Mouse (Mus musculus): Measurements from ENCODE around the gene Tra2a. TPM values are rescaled to one million over a fixed set of nuclear protein-coding genes. Genes with fewer than 3 reads are reported as not detected.

Tra2a gene
- total RNA-seq (2012; rRNA removed): 108 and 114 TPM in 2 replicates
- 10 to 100 TPM in 1 of 2 experiments, not detected in 1; 85.2 TPM for polyA plus RNA-seq (2012; ENCODE audit: insufficient read depth in 1 of 2, insufficient read length in 2 of 2, low read depth in 1 of 2, low replicate concordance in 2 of 2, missing spikeins in 1 of 2)

DNA sequence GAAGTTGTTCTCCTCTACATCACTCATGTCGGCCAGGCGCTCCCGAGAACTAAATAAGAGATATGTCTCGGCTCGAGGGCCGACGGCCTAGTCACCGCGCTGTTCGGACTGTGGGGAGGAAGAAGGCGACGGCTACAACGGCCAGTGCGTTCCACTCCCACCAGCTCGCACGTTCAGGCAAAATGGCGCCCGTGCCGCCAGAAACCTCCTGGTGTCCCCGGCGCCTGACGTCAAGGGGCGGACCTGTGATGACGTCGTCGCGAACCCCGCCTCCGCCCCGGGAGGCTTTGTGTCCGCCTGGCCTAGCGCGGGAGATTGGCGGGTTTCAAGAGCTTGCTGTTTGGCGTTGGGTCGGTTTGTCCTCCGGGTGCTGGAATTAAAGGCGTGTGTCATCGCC is at the start of gene Tra2a:
TSS of gene Tra2a (minus strand) at position 187 of the 397 bp plus-strand sequence.
- peaks cover 2 to 34% of the 10 kb centered on the region in 2 experiments; a peak in 3 of 4 replicates for H3K36me3 ChIP-seq (ENCODE audit: control insufficient read depth in 1 of 2, insufficient read depth in 2 of 2, low read length in 2 of 2)
- DNase-seq (ENCODE audit: low read depth, low spot score): peak; percentile 96
- H3K4me1 ChIP-seq (ENCODE audit: control insufficient read depth in 1 of 2, insufficient read depth in 2 of 2, low read length in 2 of 2): peaks cover 15 to 24% of the 10 kb centered on the region in 2 experiments; a peak in 3 of 4 replicates
- H3K79me2 ChIP-seq (ENCODE audit: control insufficient read depth, insufficient read depth, low read length, poor library complexity): peaks cover 44% of the 10 kb centered on the region
- H3K27ac ChIP-seq (ENCODE audit: control insufficient read depth, low read depth, low read length): peak within 1 kb of the TSS; percentile 88
- H3K27me3 ChIP-seq (ENCODE audit: control insufficient read depth in 1 of 2, insufficient read depth in 2 of 2, low read length in 2 of 2): no peaks in the 10 kb centered on the region
- H3K9ac ChIP-seq (ENCODE audit: control insufficient read depth, low read depth, low read length, poor library complexity, severe bottlenecking): peak within 1 kb of the TSS; percentile 96
- no peaks in the 10 kb centered on the region for H3K9me3 ChIP-seq (replicated peaks; ENCODE audit: insufficient read depth, low read length)
- H3K4me3 ChIP-seq (ENCODE audit: control insufficient read depth in 1 of 2, insufficient read depth in 1 of 2, low read depth in 2 of 2, low read length in 2 of 2): peak within 1 kb of the TSS; percentile 93
- TF ChIP-seq USF2 (IDR thresholded peaks at IDR 0.05; ENCODE audit: borderline replicate concordance in 1 of 2, insufficient read depth in 1 of 2, low read depth in 1 of 2, low read length in 2 of 2) (no peak), SMC3 (IDR thresholded peaks at IDR 0.05; ENCODE audit: low read depth, low read length) (no peak), ZMIZ1 (IDR thresholded peaks at IDR 0.05; ENCODE audit: low read depth, low read length) (peak; percentile 88), POLR2AphosphoS5 (IDR thresholded peaks at IDR 0.05; ENCODE audit: borderline replicate concordance, low read depth, low read length) (peak; percentile 91), RAD21 (IDR thresholded peaks at IDR 0.05; ENCODE audit: low read depth, low read length) (no peak), TAL1 (IDR thresholded peaks at IDR 0.05; ENCODE audit: low read length) (no peak), MXI1 (IDR thresholded peaks at IDR 0.05; ENCODE audit: low read depth, low read length) (peak; percentile 84; the same call in 1 of the 2 replicates), ZKSCAN1 (IDR thresholded peaks at IDR 0.05; ENCODE audit: low read depth, low read length) (no peak), CTCF (IDR thresholded peaks at IDR 0.05 in 2 of 3, conservative IDR thresholded peaks at IDR 0.05 in 1 of 3; ENCODE audit: control insufficient read depth in 1 of 3, insufficient read depth in 1 of 3, low read depth in 2 of 3, low read length in 3 of 3, poor library complexity in 1 of 3, severe bottlenecking in 1 of 3) (no peak), USF1 (IDR thresholded peaks at IDR 0.05; ENCODE audit: low read depth, low read length) (no peak), EP300 (IDR thresholded peaks at IDR 0.05; ENCODE audit: low read depth in 1 of 2, low read length in 2 of 2) (peak in 1 of 2 experiments; percentile 22; a peak in 1 of 4 replicates), MEF2A (IDR thresholded peaks at IDR 0.05; ENCODE audit: extremely low read depth, insufficient replicate concordance, low read depth, low read length, poor library complexity, severe bottlenecking) (no peak), ZNF384 (IDR thresholded peaks at IDR 0.05; ENCODE audit: low read depth, low read length) (no peak), GATA1 (IDR thresholded peaks at IDR 0.05; ENCODE audit: low read depth, low read length) (no peak), CHD1 (IDR thresholded peaks at IDR 0.05; ENCODE audit: low read depth, low read length) (no peak), TCF12 (IDR thresholded peaks at IDR 0.05; ENCODE audit: low read depth, low read length) (peak; percentile 79), GABPA (IDR thresholded peaks at IDR 0.05; ENCODE audit: low read depth, low read length) (no peak), POLR2A (IDR thresholded peaks at IDR 0.05; ENCODE audit: control insufficient read depth in 1 of 2, insufficient read depth in 1 of 2, low read depth in 1 of 2, low read length in 2 of 2, poor library complexity in 1 of 2) (peak; percentile 69 to 96; a peak in 3 of 4 replicates), JUND (IDR thresholded peaks at IDR 0.05; ENCODE audit: low read depth, low read length) (no peak), NELFE (IDR thresholded peaks at IDR 0.05; ENCODE audit: low read depth, low read length) (peak; percentile 97), KAT2A (conservative IDR thresholded peaks at IDR 0.05; ENCODE audit: low read depth, low read length) (no peak; the same call in 1 of the 2 replicates), MAX (IDR thresholded peaks at IDR 0.05; ENCODE audit: low read length) (peak; percentile 87), HCFC1 (IDR thresholded peaks at IDR 0.05; ENCODE audit: low read depth, low read length) (peak; percentile 82), ETS1 (IDR thresholded peaks at IDR 0.05; ENCODE audit: low read depth, low read length) (peak; percentile 40; the same call in 1 of the 2 replicates), UBTF (IDR thresholded peaks at IDR 0.05; ENCODE audit: borderline replicate concordance, insufficient read depth, low read depth, low read length) (no peak), RCOR1 (IDR thresholded peaks at IDR 0.05; ENCODE audit: low read depth, low read length) (no peak), MAZ (IDR thresholded peaks at IDR 0.05; ENCODE audit: low read depth, low read length) (no peak; the same call in 1 of the 2 replicates), SIN3A (IDR thresholded peaks at IDR 0.05; ENCODE audit: low read length) (peak; percentile 85), MAFK (IDR thresholded peaks at IDR 0.05; ENCODE audit: borderline replicate concordance, low read depth, low read length) (no peak), ELF1 (IDR thresholded peaks at IDR 0.05; ENCODE audit: low read depth, low read length) (no peak), MYB (IDR thresholded peaks at IDR 0.05; ENCODE audit: low read depth, low read length) (no peak), POLR2AphosphoS2 (IDR thresholded peaks at IDR 0.05; ENCODE audit: low read length) (peak; percentile 93), BHLHE40 (IDR thresholded peaks at IDR 0.05; ENCODE audit: borderline replicate concordance, low read depth, low read length) (peak; percentile 51; the same call in 1 of the 2 replicates), CHD2 (IDR thresholded peaks at IDR 0.05; ENCODE audit: low read length) (no peak), E2F4 (IDR thresholded peaks at IDR 0.05; ENCODE audit: borderline replicate concordance, low read depth, low read length) (peak; percentile 88; the same call in 1 of the 2 replicates), TBP (IDR thresholded peaks at IDR 0.05; ENCODE audit: low read depth, low read length) (peak; percentile 90), MYC (IDR thresholded peaks at IDR 0.05; ENCODE audit: low read depth, low read length) (peak; percentile 76)
